Mouse (Mus musculus) forebrain, embryonic 11.5 days (tissue): ENCODE measurements around the gene Nap1l3. TPM values are rescaled to one million over a fixed set of nuclear protein-coding genes. Genes with fewer than 3 reads are reported as not detected.

Experiments
- ATAC-seq: fragments of 200-750 bp; cut with Nextera tagmentation; replicated peaks from 2 replicates; pipeline ENCODE4 v1.8.0; 2017; ENCODE audit warnings: moderate TSS enrichment; ENCODE audit not compliant: low FRiP score
- DNase-seq: peaks from one replicate; pipeline ENCODE4 v3.0.0-alpha.2; 2017; ENCODE audit warnings: low spot score
- H3K27ac ChIP-seq: fragments of 300-500 bp; sonication (generic); 2 replicates; pipeline ENCODE4 v1.5.1; 2014; ENCODE audit warnings: low read depth, low read length
- H3K27me3 ChIP-seq: fragments of 300-500 bp; sonication (generic); 2 replicates; pipeline ENCODE4 v1.6.1; 2014; ENCODE audit warnings: mild to moderate bottlenecking, low read length, mixed read lengths; ENCODE audit not compliant: control insufficient read depth, insufficient read depth
- H3K36me3 ChIP-seq: fragments of 300-500 bp; sonication (generic); 2 replicates; pipeline ENCODE4 v1.6.1; 2014; ENCODE audit warnings: mild to moderate bottlenecking, low read length, moderate library complexity, mixed read lengths; ENCODE audit not compliant: control insufficient read depth, insufficient read depth
- H3K4me1 ChIP-seq: fragments of 300-500 bp; sonication (generic); replicated peaks from 2 replicates; pipeline ENCODE4 v1.6.1; 2014; ENCODE audit warnings: low read length, mixed read lengths; ENCODE audit not compliant: control insufficient read depth, insufficient read depth
- H3K4me2 ChIP-seq: fragments of 300-500 bp; sonication (generic); 2 replicates; pipeline ENCODE4 v1.6.1; 2014; ENCODE audit warnings: low read depth, mild to moderate bottlenecking, low read length, moderate library complexity, mixed read lengths; ENCODE audit not compliant: severe bottlenecking
- H3K4me3 ChIP-seq: fragments of 300-500 bp; sonication (generic); 2 replicates; pipeline ENCODE4 v1.5.1; 2014; ENCODE audit warnings: low read depth, low read length
- H3K9ac ChIP-seq: fragments of 300-500 bp; sonication (generic); 2 replicates; pipeline ENCODE4 v1.6.1; 2014; ENCODE audit warnings: low read length
- H3K9me3 ChIP-seq: fragments of 300-500 bp; sonication (generic); 2 replicates; pipeline ENCODE4 v1.6.1; 2016; ENCODE audit warnings: low read length, mixed read lengths; ENCODE audit not compliant: control insufficient read depth
- WGBS: fragments of 180-500 bp; shearing (Covaris S2); extraction: QIAGEN DNeasy Blood & Tissue Kit; methylation state at CpG from one replicate; pipeline ENCODE4 v1.1.7; 2014; 5-methylcytosine and 5-hydroxymethylcytosine counted together
- polyA plus RNA-seq: library from polyadenylated mRNA; unstranded; fragments of >200 nt; fragmentation: Nextera tagmentation; extraction: Ambion mirVana; gene quantifications from 2 replicates; pipeline ENCODE4 v1.2.1, GENCODE M21; 2014

The Nap1l3 gene
- 7.6 and 9.6 TPM in 2 replicates for polyA plus RNA-seq

GRCm38 (mm10) chrX:122396781-122397581 lies at the start of gene Nap1l3:
TSS of gene Nap1l3 (minus strand) at chrX:122397401.
- no peak within 1 kb of the TSS for H3K27ac ChIP-seq
- ATAC-seq (peak; percentile 99), DNase-seq (peak; percentile 79)
- peak within 1 kb of the TSS; percentile 37; the same call in 1 of the 2 replicates for H3K4me2 ChIP-seq
- H3K4me3 ChIP-seq: peak within 1 kb of the TSS; percentile 50
- no peaks in the 10 kb centered on the region for H3K4me1 ChIP-seq
- H3K27me3 ChIP-seq: no peaks in the 10 kb centered on the region
- H3K9ac ChIP-seq: peak within 1 kb of the TSS; percentile 51
- WGBS: 12% methylated on average over 31 of the region's 39 CpGs
- H3K9me3 ChIP-seq: no peaks in the 10 kb centered on the region
- no peaks in the 10 kb centered on the region for H3K36me3 ChIP-seq

- no peaks in the 10 kb centered on the region for H3K36me3 ChIP-seq
- no peak overlapping the region for H3K9ac ChIP-seq
- H3K4me3 ChIP-seq: peak overlapping the region; percentile 50
- H3K4me2 ChIP-seq: peak overlapping the region; percentile 37; the same call in 1 of the 2 replicates
- no peaks in the 10 kb centered on the region for H3K4me1 ChIP-seq
- no peak overlapping the region for H3K27ac ChIP-seq
- DNase-seq (no peak), ATAC-seq (peak; percentile 34; the same call in 1 of the 2 replicates)
- 23% methylated on average over 8 of the region's 8 CpGs for WGBS
- no peaks in the 10 kb centered on the region for H3K27me3 ChIP-seq
- no peaks in the 10 kb centered on the region for H3K9me3 ChIP-seq
Measured at GRCm38 (mm10) chrX:122397652-122398051, 451 bp upstream of the Nap1l3 start.
